Mouse (Mus musculus): Measurements from ENCODE around the gene Scaf4.

GRCm38 (mm10) chr16:90259623-90260022 is 24.7 kb downstream of the Scaf4 start:
- TF ChIP-seq CTCF (IDR thresholded peaks at IDR 0.05) (no peak), EP300 (IDR thresholded peaks at IDR 0.05) (no peak)

Data from lung, postnatal 0 days (tissue).